Mouse (Mus musculus): ENCODE measurements around the gene Fam126a. TPM values are rescaled to one million over a fixed set of nuclear protein-coding genes. Genes with fewer than 3 reads are reported as not detected.

Fam126a gene
- total and polyA plus RNA-seq, 3 experiments, result 19.6 to 32.6 (median 22.6) TPM

DNA sequence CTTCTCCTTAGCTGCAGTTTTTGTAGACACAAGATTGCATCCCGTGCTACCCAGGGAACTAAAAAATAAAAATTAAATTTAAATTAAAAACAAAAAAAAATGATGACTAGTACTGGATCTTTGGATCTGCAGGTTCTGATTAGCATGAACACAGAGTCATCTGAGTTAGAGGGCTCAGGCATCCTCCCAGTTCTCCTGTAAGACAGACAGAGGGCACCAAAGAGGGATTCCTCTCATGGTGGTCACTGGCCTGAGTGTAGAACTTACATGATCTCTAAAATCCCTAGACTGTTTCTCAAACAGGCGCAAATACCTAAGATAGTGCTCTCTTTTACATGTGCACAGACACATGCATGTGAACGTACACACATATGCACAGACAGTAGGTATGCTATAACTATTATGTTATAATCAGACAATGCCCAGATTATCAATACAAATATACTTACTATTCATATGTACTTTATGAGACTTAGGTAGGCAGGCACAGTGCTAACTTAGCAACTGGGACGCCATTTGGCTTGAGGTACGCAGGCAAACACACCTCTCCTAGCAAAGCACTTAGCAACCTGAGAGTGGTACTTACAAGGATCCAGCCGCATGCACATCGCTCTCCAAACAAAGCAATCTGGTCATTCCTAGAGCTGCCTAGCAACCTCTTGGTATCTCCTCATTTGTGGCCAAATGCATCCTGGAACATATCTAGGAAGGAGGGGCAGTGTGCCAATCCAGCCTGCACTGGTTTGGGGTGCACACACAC is 48.1 kb upstream of the Fam126a start:
- Histone ChIP-seq H3K4me2 (ENCODE audit: insufficient read depth, low read depth, poor library complexity, severe bottlenecking) (no peak overlapping the region), H3K9ac (ENCODE audit: insufficient read depth, low read depth) (no peak overlapping the region; the same call in 1 of the 2 replicates), H3K79me2 (replicated peaks; ENCODE audit: control insufficient read depth, extremely low read depth, insufficient read depth, poor library complexity, severe bottlenecking) (no peaks in the 10 kb centered on the region), H3K4me3 (replicated peaks in 1 of 3; ENCODE audit: low read depth in 2 of 3, low read length in 2 of 3, poor library complexity in 1 of 3) (no peak overlapping the region), H3K36me3 (replicated peaks in 1 of 2; ENCODE audit: control insufficient read depth in 1 of 2, insufficient read depth in 1 of 2, low read length in 1 of 2) (no peaks in the 10 kb centered on the region), H3K27ac (ENCODE audit: insufficient read depth, low read depth) (no peak overlapping the region), H3K4me1 (ENCODE audit: control insufficient read depth in 1 of 2, insufficient read depth in 2 of 2) (peaks cover 12 to 19% of the 10 kb centered on the region in 2 experiments), H3K9me3 (replicated peaks; ENCODE audit: low read length) (no peaks in the 10 kb centered on the region), H3K27me3 (replicated peaks) (no peaks in the 10 kb centered on the region)
- no peak for DNase-seq (ENCODE audit: extremely low read depth)
- dilution Hi-C loops (cut with MboI; ENCODE audit: extremely low pct_ligation_motif_present, extremely low pct_unique_long_range_greater_than_20kb, low sequenced_read_pairs), result no loop called here
- in situ Hi-C loops (cut with MboI; ENCODE audit: low pct_ligation_motif_present, low pct_unique_long_range_greater_than_20kb, low sequenced_read_pairs), result no loop called here
- TF ChIP-seq POLR2A (IDR thresholded peaks at IDR 0.05; ENCODE audit: low read depth, low read length) (no peak), SMC3 (IDR thresholded peaks at IDR 0.05; ENCODE audit: low read depth, low read length) (peak; percentile 41), RAD21 (IDR thresholded peaks at IDR 0.05; ENCODE audit: low read depth, low read length) (peak; percentile 26), CTCF (conservative IDR thresholded peaks at IDR 0.05 in 1 of 2, IDR thresholded peaks at IDR 0.05 in 1 of 2; ENCODE audit: low read depth in 2 of 2, low read length in 2 of 2) (peak in 1 of 2 experiments; percentile 53; a peak in 2 of 4 replicates), IRF4 (IDR thresholded peaks at IDR 0.05; ENCODE audit: low read depth, low read length) (peak; percentile 63), TCF12 (IDR thresholded peaks at IDR 0.05; ENCODE audit: low read depth, low read length) (no peak), ZNF384 (IDR thresholded peaks at IDR 0.05; ENCODE audit: low read depth, low read length) (no peak), ELF1 (IDR thresholded peaks at IDR 0.05; ENCODE audit: low read depth, low read length) (no peak), CHD2 (IDR thresholded peaks at IDR 0.05; ENCODE audit: low read length) (no peak), UBTF (IDR thresholded peaks at IDR 0.05; ENCODE audit: low read depth, low read length) (no peak), PAX5 (IDR thresholded peaks at IDR 0.05; ENCODE audit: low read length) (no peak)

DNA sequence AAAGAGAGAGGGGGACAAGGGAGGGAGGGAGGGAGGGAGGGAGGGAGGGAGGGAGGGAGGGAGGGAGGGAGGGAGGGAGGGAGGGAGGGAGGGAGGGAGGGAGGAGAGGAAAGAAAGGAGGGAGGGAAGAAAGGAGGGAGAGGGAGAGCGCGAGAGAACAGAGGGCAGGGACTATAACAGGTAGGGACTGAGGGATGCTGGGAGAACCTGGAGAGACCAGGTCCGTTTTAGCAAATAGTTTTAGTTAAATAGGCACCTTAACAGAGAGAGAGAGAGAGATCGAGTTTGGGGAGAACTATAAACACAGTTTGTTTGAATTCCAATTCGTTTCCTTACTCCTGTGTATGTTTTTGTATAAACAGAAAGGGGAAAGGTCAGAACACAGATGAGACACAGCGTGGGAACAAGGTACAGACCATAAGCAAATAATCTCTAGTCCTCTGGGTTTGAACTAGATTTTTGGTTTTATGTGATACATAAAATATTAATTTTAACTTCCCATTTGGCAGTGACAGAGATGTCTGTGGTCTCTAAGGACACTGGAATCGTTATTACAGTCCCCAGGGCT is 47.3 kb upstream of the Fam126a start:
- Histone ChIP-seq H3K27me3 (replicated peaks) (no peaks in the 10 kb centered on the region), H3K4me2 (ENCODE audit: insufficient read depth, low read depth, poor library complexity, severe bottlenecking) (no peak overlapping the region; the same call in 1 of the 2 replicates), H3K4me3 (replicated peaks in 1 of 3; ENCODE audit: low read depth in 2 of 3, low read length in 2 of 3, poor library complexity in 1 of 3) (no peak overlapping the region), H3K9ac (ENCODE audit: insufficient read depth, low read depth) (no peak overlapping the region; the same call in 1 of the 2 replicates), H3K9me3 (replicated peaks; ENCODE audit: low read length) (no peaks in the 10 kb centered on the region), H3K27ac (ENCODE audit: insufficient read depth, low read depth) (no peak overlapping the region), H3K36me3 (replicated peaks in 1 of 2; ENCODE audit: control insufficient read depth in 1 of 2, insufficient read depth in 1 of 2, low read length in 1 of 2) (no peaks in the 10 kb centered on the region), H3K79me2 (replicated peaks; ENCODE audit: control insufficient read depth, extremely low read depth, insufficient read depth, poor library complexity, severe bottlenecking) (no peaks in the 10 kb centered on the region), H3K4me1 (ENCODE audit: control insufficient read depth in 1 of 2, insufficient read depth in 2 of 2) (peaks cover 6 to 13% of the 10 kb centered on the region in 2 experiments; a peak in 3 of 4 replicates)
- TF ChIP-seq MXI1 (IDR thresholded peaks at IDR 0.05; ENCODE audit: low read depth, low read length), result no peak
- TF ChIP-seq CHD2 (IDR thresholded peaks at IDR 0.05; ENCODE audit: low read length), result no peak
- no peak for TF ChIP-seq CHD1 (IDR thresholded peaks at IDR 0.05; ENCODE audit: low read depth, low read length)
- TF ChIP-seq KAT2A (IDR thresholded peaks at IDR 0.05; ENCODE audit: insufficient replicate concordance, low read length), result no peak
- TF ChIP-seq RCOR1 (conservative IDR thresholded peaks at IDR 0.05; ENCODE audit: low read depth, low read length), result no peak
- no peak for TF ChIP-seq IRF4 (IDR thresholded peaks at IDR 0.05; ENCODE audit: low read depth, low read length)
- TF ChIP-seq MYC (IDR thresholded peaks at IDR 0.05; ENCODE audit: low read depth, low read length), result no peak
- TF ChIP-seq RAD21 (IDR thresholded peaks at IDR 0.05; ENCODE audit: low read depth, low read length), result no peak
- TF ChIP-seq USF2 (conservative IDR thresholded peaks at IDR 0.05; ENCODE audit: low read depth, low read length), result no peak
- TF ChIP-seq EP300 (IDR thresholded peaks at IDR 0.05; ENCODE audit: low read length), result no peak
- TF ChIP-seq GABPA (IDR thresholded peaks at IDR 0.05; ENCODE audit: insufficient replicate concordance, low read depth, low read length), result no peak
- no peak for TF ChIP-seq TBP (conservative IDR thresholded peaks at IDR 0.05; ENCODE audit: low read depth, low read length)
- no peak for TF ChIP-seq ETS1 (conservative IDR thresholded peaks at IDR 0.05; ENCODE audit: low read depth, low read length)
- TF ChIP-seq SIN3A (IDR thresholded peaks at IDR 0.05; ENCODE audit: low read length), result no peak
- TF ChIP-seq MAZ (IDR thresholded peaks at IDR 0.05; ENCODE audit: low read depth, low read length), result no peak
- DNase-seq (ENCODE audit: extremely low read depth), result no peak
- in situ Hi-C loops (cut with MboI; ENCODE audit: low pct_ligation_motif_present, low pct_unique_long_range_greater_than_20kb, low sequenced_read_pairs), result no loop called here
- dilution Hi-C loops (cut with MboI; ENCODE audit: extremely low pct_ligation_motif_present, extremely low pct_unique_long_range_greater_than_20kb, low sequenced_read_pairs), result no loop called here
